Mouse (Mus musculus) forebrain, embryonic 10.5 days (tissue): Measurements from ENCODE around the gene Camkmt. TPM values are rescaled to one million over a fixed set of nuclear protein-coding genes. Genes with fewer than 3 reads are reported as not detected.

Experiments
- DNase-seq: peaks from one replicate; pipeline ENCODE4 v3.0.0-alpha.2; 2017; ENCODE audit warnings: low spot score; ENCODE audit errors: extremely low spot score
- H3K27ac ChIP-seq: fragments of 300-500 bp; sonication (generic); 2 replicates; pipeline ENCODE4 v1.5.1; 2016; ENCODE audit warnings: mild to moderate bottlenecking
- H3K27me3 ChIP-seq: fragments of 300-500 bp; sonication (generic); 2 replicates; pipeline ENCODE4 v1.6.1; 2016; ENCODE audit warnings: mild to moderate bottlenecking; ENCODE audit not compliant: poor library complexity, severe bottlenecking
- H3K36me3 ChIP-seq: fragments of 300-500 bp; sonication (generic); replicated peaks from 2 replicates; pipeline ENCODE4 v1.6.1; 2016; ENCODE audit warnings: mild to moderate bottlenecking, moderate library complexity
- H3K4me1 ChIP-seq: fragments of 300-500 bp; sonication (generic); 2 replicates; pipeline ENCODE4 v1.6.1; 2016
- H3K4me3 ChIP-seq: fragments of 300-500 bp; sonication (generic); 2 replicates; pipeline ENCODE4 v1.5.1; 2016; ENCODE audit warnings: mild to moderate bottlenecking, moderate library complexity
- H3K9me3 ChIP-seq: fragments of 300-500 bp; sonication (generic); 2 replicates; pipeline ENCODE4 v1.6.1; 2016; ENCODE audit warnings: mild to moderate bottlenecking, moderate library complexity
- WGBS: fragments of 180-500 bp; shearing (Covaris S2); methylation state at CpG from one replicate; pipeline ENCODE4 v1.1.7; 2016; 5-methylcytosine and 5-hydroxymethylcytosine counted together
- polyA plus RNA-seq: library from polyadenylated mRNA; unstranded; fragments of >200 nt; fragmentation: Nextera tagmentation; extraction: Ambion mirVana; gene quantifications from 2 replicates; pipeline ENCODE4 v1.2.1, GENCODE M21; 2016

Camkmt gene
- polyA plus RNA-seq: 14.0 and 14.4 TPM in 2 replicates

DNA sequence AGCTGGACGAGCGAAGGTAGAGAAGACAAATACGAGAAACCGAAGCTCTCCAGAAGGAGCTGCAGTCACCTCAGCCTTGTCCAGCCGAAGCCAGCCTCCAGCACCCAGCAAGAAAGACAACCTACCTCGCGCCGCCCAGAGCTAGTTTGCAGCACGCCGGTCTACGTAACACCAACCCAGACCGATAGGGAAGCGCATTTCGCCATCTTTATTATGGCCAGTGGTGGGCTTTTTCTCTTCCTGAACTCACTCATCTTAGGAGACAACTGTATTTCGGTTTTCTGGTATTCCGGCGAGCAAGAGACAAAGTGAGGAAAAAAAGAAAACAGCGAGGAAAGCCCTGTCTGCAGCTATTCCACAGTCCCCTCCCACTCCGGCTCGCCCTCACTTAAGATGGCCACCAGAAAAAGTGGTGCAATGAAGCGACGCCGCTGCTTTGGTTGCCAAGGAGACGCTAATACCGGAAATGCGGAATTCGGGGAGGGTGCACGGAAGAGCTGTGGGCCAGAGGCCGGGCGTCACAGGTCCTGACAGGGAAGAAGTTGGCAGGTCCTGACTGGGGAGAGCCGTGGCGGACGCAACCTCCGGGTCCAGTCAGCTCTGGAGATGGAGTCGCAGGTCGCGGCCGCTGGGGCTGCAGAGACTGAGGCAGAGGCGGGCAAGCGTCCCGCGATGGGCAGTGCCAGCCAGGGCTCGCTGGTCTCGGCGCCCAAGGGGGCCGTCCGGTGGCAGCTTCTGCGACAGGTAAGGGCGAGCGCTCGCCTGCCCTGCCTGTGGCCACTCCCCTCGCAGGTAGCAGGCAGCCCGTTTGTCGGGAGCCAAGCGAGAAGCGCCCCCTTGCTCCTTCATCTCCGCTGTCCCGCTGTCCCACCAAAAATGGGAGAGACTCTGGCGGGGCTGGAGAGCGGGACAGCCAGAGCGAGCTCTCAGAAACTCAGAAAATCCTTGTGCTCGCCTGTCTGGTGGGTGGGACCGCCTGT lies at the start of gene Camkmt, which contains the start of gene Prepl:
Gene Camkmt, plus strand, starts transcription at position 433 of the 980 bp plus-strand sequence.
Gene Prepl, minus strand, starts transcription at position 122 of the 980 bp plus-strand sequence.
- H3K9me3 ChIP-seq: no peaks in the 10 kb centered on the region
- H3K27ac ChIP-seq: peak within 1 kb of the TSS; percentile 90
- H3K4me3 ChIP-seq: peak within 1 kb of the TSS; percentile 91
- peaks cover 28% of the 10 kb centered on the region for H3K4me1 ChIP-seq
- under 1% methylated on average over 63 of the region's 63 CpGs for WGBS
- H3K27me3 ChIP-seq: no peaks in the 10 kb centered on the region
- no peaks in the 10 kb centered on the region for H3K36me3 ChIP-seq
- peak; percentile 97 for DNase-seq

DNA sequence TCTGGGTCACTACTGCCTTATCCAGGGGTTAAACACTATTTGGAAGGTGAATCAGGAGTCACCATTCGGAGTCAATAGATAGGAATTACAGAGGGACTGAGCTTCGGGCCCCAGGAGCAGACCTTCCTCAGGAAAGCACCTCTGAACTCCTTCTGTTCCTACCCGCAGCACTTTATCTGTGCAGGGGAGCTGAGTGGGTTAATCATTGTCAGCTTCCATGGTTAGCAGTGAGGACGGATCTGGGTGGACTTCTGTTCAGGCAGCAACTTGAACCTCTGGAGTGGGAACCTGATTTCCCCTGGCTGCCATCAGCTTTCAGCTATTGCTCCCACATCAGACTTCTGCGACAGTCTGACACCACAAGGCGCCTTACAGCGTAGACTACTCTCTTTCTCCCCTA lies 49.4 kb upstream of the Camkmt start:
- H3K27ac ChIP-seq: no peak overlapping the region
- no peak overlapping the region for H3K4me3 ChIP-seq
- H3K9me3 ChIP-seq: no peaks in the 10 kb centered on the region
- H3K4me1 ChIP-seq: peaks cover 5% of the 10 kb centered on the region; the same call in 1 of the 2 replicates
- 88% methylated on average over 7 of the region's 7 CpGs for WGBS
- no peak for DNase-seq
- no peaks in the 10 kb centered on the region for H3K27me3 ChIP-seq
- H3K36me3 ChIP-seq: no peaks in the 10 kb centered on the region

DNA sequence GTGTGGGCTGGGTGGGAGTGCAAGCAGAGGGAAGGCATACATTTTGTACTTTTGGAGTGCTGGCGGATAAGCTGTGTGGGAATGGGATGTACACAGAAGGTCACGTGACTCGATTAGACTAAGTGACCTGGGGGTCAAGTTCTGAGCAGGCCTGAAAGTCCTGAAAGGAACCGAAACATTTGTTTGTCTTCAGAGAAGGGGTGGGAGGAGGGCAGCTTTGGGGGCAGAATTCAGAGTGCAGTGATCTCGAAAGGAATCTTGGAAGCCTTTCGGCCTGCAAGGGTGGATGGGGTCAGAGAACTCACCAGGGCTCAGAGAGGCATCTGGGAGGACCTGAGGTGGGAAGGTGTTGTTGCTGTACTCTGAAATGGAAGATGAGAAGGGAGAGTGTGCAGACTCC lies 47.9 kb upstream of the Camkmt start:
- Histone ChIP-seq H3K9me3 (no peaks in the 10 kb centered on the region), H3K4me1 (peaks cover 5% of the 10 kb centered on the region; the same call in 1 of the 2 replicates), H3K4me3 (no peak overlapping the region), H3K27me3 (no peaks in the 10 kb centered on the region), H3K27ac (no peak overlapping the region), H3K36me3 (no peaks in the 10 kb centered on the region)
- DNase-seq: no peak
- 76% methylated on average over 6 of the region's 6 CpGs for WGBS

DNA sequence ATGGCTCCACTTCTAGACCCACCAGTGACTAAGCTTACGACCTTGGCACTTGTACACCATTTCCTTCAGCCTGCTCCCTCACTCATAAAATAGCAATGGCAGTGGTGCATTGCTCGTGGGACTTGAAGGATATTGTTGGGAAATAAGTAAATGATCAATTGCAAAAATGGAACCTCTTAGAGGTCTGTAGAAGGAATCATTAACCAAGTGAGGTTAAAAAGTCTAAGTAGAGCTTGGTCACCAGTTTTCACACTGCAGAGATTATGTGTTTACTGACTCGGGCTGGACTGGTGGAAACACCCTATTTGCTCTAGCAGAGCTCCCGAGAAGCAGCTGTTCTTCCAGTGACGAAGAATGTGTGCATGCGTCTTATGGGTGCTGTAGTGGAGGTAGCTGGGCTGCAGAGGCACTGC lies 46.9 kb upstream of the Camkmt start:
- H3K9me3 ChIP-seq: no peaks in the 10 kb centered on the region
- 81% methylated on average over 6 of the region's 6 CpGs for WGBS
- no peaks in the 10 kb centered on the region for H3K27me3 ChIP-seq
- no peak overlapping the region for H3K4me3 ChIP-seq
- H3K27ac ChIP-seq: no peak overlapping the region
- no peaks in the 10 kb centered on the region for H3K36me3 ChIP-seq
- H3K4me1 ChIP-seq: peaks cover 5% of the 10 kb centered on the region; the same call in 1 of the 2 replicates
- DNase-seq: no peak

DNA sequence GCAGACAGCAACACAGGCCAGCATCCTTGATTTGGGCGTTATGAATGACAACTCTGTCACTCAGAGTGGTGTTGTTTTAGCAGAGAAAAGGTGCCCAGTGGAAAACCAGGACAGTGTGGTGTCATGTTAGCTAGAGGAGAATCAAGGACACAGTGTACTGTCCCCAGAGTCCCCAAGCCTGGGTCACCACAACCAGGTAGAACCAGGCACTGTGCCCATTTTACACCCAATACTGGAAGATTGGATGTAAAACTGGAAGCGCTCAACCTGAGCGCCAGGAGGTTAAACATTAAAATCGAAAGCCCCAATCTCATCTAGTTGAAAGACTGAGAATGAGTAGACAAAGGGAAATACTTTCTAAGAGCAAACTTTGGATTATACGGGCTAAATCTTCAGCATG lies 45.9 kb upstream of the Camkmt start:
- Histone ChIP-seq H3K9me3 (no peaks in the 10 kb centered on the region), H3K27ac (no peak overlapping the region), H3K27me3 (no peaks in the 10 kb centered on the region), H3K4me1 (peaks cover 5% of the 10 kb centered on the region; the same call in 1 of the 2 replicates), H3K36me3 (no peaks in the 10 kb centered on the region), H3K4me3 (no peak overlapping the region)
- WGBS: 91% methylated on average over 5 of the region's 5 CpGs
- DNase-seq: no peak

DNA sequence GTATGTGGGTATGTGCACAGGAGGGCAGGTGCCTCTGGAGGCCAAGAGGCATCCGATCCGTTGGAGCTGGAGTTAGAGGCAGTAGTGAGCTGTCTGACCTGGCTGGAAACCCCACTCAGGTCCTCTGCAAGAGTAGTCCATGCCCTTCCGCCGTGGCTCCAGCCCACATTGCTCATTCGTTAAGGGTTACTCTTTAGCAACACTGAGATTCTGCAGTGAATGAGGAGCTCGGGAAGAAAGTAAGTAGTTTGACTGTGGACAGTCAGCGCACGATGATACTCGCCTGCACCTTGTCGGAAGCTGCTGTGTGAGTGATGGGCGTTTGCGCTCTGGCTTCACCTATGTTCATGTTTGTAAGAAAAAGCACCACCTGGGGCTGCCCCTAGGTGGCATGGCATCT lies 45.2 kb upstream of the Camkmt start:
- DNase-seq: no peak
- H3K9me3 ChIP-seq: no peaks in the 10 kb centered on the region
- H3K4me1 ChIP-seq: peaks cover 5% of the 10 kb centered on the region; the same call in 1 of the 2 replicates
- H3K36me3 ChIP-seq: no peaks in the 10 kb centered on the region
- H3K27me3 ChIP-seq: no peaks in the 10 kb centered on the region
- 89% methylated on average over 12 of the region's 12 CpGs for WGBS
- H3K27ac ChIP-seq: no peak overlapping the region
- H3K4me3 ChIP-seq: no peak overlapping the region

DNA sequence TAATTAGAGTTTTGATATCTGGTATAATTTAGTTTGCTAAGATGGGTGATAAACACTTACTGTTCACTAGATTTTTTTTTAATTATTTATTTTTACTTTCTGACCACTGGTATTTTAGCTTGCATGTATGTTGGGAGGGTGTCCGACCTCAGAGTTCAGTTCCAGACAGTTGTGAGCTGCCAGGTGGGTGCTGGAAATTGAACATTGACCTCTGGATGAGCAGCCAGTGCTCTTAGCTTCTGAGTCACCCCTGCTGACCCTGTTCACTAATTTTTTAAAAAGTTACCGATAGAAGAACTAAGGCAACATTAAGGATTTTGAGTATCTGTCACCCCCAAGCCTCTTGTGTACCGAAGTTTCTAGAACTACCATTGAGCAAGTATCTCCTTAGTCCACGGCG lies 42.0 kb upstream of the Camkmt start:
- Histone ChIP-seq H3K36me3 (no peaks in the 10 kb centered on the region), H3K4me3 (no peak overlapping the region), H3K9me3 (no peaks in the 10 kb centered on the region), H3K27ac (no peak overlapping the region), H3K27me3 (no peaks in the 10 kb centered on the region), H3K4me1 (no peaks in the 10 kb centered on the region)
- no peak for DNase-seq
- WGBS: 93% methylated on average over 5 of the region's 5 CpGs

DNA sequence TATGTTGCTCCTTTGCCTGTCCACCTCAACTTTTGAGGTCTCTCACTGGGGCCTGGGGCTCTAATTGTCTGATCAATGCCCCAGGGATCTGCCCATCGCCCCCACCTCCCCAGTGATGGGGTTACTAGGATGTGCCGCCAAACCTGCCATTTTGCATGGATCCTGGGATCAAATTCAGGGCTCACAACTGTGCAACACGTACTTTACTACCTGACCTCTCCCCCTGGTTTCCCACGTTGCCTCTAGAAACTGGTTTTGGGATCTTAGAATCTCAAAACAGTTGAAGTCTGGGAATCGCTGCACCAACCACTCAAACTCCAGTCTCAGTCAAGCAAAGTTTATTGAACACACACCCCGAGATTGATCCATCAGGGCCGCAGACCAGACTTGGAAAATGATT lies 32.1 kb upstream of the Camkmt start:
- 88% methylated on average over 7 of the region's 7 CpGs for WGBS
- no peak for DNase-seq
- H3K4me3 ChIP-seq: no peak overlapping the region

DNA sequence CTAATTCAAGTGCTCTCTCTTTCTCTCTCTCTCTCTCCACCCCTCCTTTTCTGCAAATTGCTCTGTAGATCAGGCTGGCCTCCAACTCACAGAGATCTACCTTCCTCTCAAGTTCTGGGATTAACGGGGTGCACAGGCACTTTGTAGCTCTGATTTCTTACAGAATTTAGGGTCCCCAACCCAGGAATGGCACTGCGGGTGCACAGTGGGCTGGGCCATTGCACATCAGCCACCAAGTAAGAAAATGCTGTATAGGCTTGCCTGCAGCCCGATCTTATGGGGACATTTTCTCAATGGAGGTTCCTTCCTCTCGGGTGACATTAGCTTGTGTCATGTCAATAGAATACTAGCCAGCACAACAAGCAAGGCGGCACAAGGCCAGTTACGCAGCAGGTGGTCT lies 31.2 kb upstream of the Camkmt start:
- no peak overlapping the region for H3K4me3 ChIP-seq
- H3K4me1 ChIP-seq: 0 out of 2 replicates have a peak, but pooled peaks cover 5% of the 10 kb centered on the region
- H3K36me3 ChIP-seq: peaks cover 22% of the 10 kb centered on the region
- no peaks in the 10 kb centered on the region for H3K9me3 ChIP-seq
- WGBS: 89% methylated on average over 6 of the region's 6 CpGs
- no peak overlapping the region for H3K27ac ChIP-seq
- DNase-seq: no peak
- H3K27me3 ChIP-seq: no peaks in the 10 kb centered on the region

More for the DNA sequence above, 32.1 kb upstream of the Camkmt start:
- H3K27ac ChIP-seq: no peak overlapping the region
- H3K4me1 ChIP-seq: 0 out of 2 replicates have a peak, but pooled peaks cover 5% of the 10 kb centered on the region
- H3K36me3 ChIP-seq: peaks cover 14% of the 10 kb centered on the region
- H3K9me3 ChIP-seq: no peaks in the 10 kb centered on the region
- H3K27me3 ChIP-seq: no peaks in the 10 kb centered on the region

DNA sequence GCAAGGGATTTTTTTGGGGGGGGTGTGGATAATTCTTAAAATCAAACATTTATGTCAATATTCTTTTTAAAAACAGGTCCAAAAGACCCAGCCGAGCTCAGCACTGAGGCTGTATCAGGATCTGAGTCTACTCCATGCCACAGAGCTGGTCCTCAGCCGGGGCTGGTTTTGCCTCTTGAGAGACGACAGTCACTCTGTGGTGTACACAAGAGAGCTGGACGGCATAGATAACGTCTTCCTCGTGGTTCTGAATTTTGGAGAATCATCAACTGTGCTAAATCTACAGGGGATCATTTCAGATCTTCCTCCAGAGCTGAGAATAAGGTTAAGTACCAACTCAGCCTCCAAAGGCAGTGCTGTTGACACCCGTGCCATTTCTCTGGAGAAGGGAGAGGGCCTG lies 26.8 kb upstream of the Camkmt start:
- WGBS: 93% methylated on average over 7 of the region's 7 CpGs
- Histone ChIP-seq H3K4me3 (no peak overlapping the region), H3K27ac (no peak overlapping the region), H3K27me3 (no peaks in the 10 kb centered on the region), H3K4me1 (0 out of 2 replicates have a peak, but pooled peaks cover 5% of the 10 kb centered on the region), H3K9me3 (no peaks in the 10 kb centered on the region), H3K36me3 (peaks cover 63% of the 10 kb centered on the region)
- DNase-seq: no peak

DNA sequence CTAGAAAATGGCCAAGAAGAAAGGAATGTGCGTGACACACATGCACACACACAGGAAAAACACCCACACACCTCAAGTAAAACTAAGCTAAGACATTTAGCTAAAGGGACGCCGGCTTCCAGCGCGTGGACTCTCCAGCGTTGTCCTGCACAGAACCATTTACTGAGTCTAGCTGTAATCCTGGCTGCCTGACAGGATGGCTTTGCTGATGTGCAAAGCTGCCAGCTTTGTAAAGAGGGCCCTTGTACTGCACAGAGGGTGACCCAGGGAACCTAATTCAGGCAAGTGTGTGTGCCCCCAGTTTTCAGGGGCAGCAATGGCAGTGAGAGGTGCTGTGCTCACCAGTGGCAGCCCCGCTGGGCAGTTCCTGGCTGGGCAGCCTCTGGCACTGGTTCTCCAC lies 23.0 kb upstream of the Camkmt start:
- Histone ChIP-seq H3K4me1 (peaks cover 21% of the 10 kb centered on the region), H3K27me3 (no peaks in the 10 kb centered on the region), H3K4me3 (no peak overlapping the region), H3K9me3 (no peaks in the 10 kb centered on the region), H3K36me3 (peaks cover 92% of the 10 kb centered on the region), H3K27ac (no peak overlapping the region)
- no peak for DNase-seq
- 94% methylated on average over 7 of the region's 7 CpGs for WGBS

DNA sequence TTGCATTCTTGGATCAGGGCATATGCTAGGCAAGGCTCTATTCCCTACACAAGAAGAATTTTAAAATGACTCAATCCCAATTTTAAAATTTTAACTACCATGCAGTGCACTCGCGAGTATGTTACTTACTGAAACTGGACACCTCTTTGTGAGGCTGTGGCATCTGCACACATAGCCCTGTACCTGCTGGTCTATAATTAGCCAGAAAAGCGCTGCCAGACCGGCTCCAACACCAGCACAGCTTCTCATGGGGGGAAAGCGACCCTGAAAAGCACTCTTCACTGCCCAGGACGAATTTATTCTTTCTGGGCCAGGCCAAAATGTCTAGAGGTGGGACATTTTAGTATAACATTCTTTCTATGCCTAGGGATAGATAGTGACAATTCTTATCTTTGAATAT lies 19.7 kb upstream of the Camkmt start:
- no peak overlapping the region for H3K4me3 ChIP-seq
- H3K9me3 ChIP-seq: no peaks in the 10 kb centered on the region
- H3K27ac ChIP-seq: no peak overlapping the region
- H3K36me3 ChIP-seq: peaks cover 71% of the 10 kb centered on the region
- no peaks in the 10 kb centered on the region for H3K27me3 ChIP-seq
- 88% methylated on average over 6 of the region's 6 CpGs for WGBS
- peaks cover 38% of the 10 kb centered on the region for H3K4me1 ChIP-seq
- DNase-seq: no peak
